Mouse (Mus musculus) urinary bladder, postnatal 10 days (tissue): ENCODE data around the gene Atg7.
"Not testable (repeated sequence)": the region's sequence is repeated elsewhere in the genome, so short reads cannot be mapped to it uniquely, and the experiment has no call there.

Experiments
- DNase-seq: peaks from one replicate; pipeline ENCODE4 v3.0.0; 2022; ENCODE audit warnings: low spot score

Atg7 gene

DNA sequence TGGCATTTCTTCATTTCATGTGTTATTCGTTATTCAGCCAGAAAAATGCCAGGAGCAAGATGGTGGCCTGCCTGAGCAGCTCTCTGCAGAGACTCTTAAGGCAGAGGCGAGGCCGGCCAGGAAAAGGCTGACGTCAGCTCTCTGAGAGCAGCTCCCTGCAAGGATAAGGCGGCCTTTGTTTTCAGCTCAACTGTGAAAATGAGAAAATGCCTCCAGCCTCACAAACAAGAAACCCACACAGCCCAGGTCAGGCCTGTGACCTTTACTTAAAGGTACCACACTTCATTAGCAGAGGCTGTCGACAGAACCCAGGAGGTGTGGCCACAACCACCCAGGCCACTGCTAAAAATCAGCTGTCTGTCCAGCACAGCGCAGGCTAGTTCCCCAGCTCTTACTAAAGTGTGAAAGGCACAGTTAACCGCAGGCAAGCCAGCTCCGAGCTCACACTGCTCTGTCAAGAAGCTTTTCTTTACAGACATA is 240.4 kb downstream of the Atg7 start:
- no peak for DNase-seq

DNA sequence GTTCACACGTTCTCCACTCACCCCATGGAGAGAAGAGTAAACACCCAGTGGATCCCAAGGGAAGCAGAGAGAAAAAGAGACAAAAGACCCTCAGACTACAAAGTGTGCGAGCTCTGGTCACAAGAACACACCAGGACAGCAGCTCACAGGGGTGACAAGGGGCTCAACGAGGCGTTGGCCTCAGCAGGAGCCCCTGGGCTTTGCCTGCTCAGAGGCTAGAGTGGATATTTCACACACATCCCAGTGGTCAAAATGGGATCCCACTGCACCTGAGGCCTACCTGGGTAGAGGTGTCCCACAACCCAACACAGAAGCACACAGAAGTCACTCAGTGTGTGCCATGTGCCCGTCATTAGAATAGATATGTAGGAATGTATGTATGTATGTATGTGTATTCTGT is 242.2 kb downstream of the Atg7 start:
- no peak for DNase-seq

DNA sequence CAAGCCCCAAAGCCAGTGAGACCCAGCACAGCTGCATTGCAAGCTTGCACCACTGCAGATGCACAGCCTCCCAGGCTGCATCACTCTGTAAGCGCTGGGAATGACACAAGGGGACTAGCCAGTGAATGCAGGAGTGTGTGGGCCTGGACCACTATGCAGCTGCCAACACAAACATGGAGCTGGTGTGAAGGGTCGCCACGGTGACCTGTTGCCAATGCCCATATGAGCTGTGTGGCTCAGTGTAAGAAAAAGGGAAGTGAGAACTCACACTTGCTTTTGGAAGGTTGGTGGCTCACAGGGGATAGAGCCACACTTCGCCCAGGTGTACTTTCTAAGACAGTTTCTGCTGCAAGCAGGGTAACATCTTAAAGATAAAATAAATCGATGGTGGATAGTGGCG is 243.1 kb downstream of the Atg7 start:
- DNase-seq = no peak

DNA sequence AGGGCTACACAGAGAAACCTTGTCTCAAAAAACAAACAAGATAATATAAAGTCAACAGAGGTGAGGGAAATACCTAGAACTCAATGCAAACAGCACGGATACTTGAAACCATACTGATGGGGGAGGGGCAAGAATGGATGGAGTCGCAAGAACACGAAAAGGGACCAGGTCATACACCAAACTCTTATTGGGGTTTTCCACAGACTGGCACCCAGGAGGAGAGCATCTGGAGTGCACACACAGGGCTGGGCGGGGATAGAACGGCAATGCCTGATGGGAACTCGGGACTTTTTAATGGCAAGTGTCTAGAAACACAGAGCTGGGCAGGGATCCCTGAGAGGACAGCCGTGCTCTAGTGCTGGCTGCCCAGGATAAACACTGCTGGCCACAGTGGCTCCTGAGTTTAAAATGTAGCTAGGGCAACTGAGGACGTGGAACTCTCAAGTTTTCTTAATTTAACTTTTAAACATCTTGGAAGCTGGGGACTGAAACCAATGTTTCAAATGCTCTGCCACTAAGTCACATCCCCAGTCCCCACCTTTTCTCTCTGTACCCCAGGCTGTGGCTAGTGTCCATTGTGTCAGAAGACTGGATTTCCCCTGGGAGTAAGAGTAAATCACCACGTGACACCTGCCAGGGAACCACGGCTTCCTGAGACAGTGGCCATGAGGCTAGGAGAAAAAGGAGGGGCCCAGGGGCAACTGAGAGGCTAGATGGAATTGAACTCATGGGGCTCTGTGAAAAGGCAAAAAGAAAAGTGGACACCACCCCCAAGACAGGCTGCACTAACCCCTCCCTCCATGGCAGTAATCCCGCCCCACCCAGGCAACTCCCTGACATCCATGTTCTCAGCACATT is 243.8 kb downstream of the Atg7 start:
- no peak for DNase-seq

DNA sequence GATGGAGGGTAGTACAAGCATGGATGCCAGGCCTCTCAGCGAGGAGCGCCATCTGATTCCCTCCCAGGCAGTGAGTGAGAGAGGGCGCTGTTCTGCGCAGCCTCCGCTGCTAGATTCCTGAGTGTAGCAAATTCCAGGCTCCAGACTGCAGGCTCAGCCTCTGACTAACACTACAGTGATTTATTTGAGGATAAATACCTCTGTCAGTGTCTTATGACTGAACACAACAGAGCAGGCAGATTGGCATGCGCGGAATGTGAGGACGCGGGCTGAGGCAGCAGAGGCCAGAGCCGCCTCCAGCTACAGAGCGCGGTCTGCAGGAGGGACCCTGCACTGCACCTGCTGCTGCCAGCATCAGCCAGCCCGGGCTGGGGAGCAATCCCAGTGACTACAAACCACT is 246.0 kb downstream of the Atg7 start:
- no peak for DNase-seq

DNA sequence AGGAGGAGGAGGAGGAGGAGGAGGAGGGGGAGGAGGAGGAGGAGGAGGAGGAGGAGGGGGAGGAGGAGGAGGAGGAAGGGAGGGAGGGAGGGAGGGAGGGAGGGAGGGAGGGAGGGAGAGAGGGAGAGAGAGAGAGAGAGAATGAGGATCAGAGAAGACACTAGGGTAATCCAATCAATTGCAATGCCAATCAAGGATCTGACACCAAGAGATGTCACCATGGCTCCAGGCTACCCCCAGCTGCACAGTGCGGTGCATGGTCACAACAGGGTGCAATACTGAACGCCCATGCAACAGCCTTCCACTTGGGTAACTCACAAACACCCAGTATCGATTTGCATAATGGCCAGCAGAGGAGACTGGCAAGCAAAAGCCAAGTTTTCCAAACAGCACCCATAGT is 247.1 kb downstream of the Atg7 start:
- DNase-seq = not testable (repeated sequence)

DNA sequence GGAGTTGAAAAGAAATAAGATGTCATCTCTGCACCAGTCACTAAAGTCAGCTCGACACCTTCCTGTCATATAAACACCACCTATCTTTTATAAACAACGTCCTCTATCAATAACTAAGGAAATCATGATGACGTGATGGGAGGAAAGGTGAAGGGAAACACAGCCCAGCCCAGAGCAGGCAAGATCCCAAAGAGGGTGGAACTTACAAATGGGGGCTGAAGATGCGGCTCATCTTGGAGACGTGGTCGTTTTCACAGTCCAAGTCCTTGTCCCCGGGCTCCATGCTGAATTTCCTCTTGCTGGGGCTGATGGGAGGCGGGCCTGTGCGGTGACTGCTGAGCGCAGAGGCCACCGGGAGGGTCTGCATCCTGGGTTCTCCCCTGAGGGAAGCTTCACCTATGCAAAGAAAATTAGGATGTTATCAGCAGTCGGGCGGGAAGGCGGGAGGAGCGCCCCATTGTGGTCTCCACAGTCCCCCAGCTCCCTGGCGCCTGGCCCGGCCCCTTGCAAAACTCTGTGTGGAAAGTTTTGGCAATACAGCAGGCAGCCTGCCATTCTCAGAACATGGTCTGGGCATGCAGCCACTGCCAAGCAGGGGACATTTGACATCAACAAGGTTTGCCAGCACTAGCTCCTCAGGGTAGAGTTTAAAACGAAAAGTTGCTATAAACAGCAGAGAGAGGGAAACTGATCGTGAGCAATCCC is 247.7 kb downstream of the Atg7 start:
- no peak for DNase-seq

DNA sequence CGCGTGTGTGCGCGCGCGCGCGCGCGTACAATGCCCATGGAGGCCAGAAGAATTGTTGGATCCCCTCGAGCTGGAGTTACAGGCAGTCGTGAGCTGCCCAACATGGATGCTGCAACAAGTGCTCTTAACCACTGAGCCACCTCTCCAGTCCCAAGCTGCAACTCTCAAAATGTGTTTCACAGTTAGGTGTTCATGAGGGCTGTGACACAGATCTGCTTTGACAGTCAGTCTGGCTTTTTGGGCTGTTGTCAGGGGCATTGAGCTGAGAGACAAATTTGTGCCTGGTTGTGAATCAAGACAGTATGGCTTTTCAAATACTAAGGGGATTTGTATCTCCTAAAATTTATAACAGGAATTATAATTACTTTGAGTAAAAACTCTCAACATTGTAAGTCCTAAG is 248.4 kb downstream of the Atg7 start:
- no peak for DNase-seq

DNA sequence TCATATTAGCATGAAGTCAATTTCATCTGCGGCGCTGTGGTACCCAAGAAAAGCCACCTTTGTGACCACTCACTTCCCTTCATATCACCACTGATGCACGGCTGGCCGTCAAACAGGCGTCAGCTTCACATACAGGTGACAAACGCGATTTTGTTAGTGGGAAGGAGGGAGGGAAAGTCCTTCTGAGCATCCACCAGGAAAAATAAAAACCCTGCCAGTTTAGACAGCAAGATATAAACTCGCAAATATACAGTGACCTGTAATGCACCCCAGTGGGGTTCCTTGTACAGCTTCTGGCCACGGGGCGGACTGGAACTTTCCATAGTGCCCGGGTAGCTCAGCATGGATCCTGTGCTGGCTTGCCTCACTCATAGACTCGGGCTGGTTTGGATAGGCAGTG is 248.9 kb downstream of the Atg7 start:
- no peak for DNase-seq

DNA sequence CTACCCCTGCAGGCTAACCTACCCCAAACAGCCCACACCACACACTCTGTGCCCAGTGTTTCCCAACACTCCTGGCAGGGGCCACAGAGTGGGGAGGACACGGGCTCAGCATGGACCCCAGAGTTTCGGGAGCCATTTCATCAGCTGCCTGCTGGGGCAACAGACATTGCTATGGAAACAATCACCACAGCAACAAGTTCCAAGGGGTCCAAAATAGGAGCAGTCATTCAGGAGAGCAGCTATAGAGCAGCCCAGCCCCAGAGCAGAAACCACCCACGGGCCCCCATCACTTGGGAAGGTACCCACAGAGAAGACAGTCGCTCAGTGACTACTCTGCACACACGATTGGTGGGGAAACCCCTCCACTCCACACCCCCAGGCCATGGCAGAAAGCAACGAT is 249.5 kb downstream of the Atg7 start:
- DNase-seq = no peak

DNA sequence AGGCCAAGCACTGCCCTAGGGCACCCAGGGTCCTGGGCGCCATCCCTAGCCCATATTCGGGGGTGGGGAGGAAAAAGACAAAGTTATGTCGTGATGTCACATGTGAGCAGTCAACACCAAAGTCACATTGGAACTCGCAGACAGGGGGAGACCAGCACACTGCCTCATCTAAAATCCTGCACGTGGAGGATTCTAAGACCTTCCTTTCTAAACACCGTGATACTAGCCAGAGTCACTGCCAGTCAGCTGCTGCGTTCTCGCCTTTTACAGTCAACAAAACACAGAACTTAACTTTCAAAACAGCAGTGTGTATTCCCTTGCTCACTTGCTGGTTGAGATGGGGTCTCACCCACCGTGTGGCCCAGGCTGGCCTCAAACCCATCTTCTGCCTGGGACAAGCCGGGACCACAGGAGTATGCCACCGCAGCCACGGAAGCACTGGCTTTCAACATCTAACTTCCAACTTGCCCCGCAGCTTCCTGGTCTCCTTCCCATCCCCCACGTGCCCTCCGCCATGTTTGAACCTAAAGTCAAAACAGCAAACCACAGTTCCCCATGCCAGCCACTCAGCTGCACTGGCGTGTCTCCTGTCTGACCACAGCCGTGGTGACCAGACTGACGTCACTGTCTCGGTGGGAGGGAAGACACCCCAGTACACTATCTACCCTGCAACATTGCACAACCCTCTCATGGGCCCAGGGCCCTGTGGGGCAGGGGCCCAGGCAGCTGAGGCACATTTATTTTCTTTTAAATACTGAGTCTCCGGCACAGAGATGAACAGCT is 250.7 kb downstream of the Atg7 start:
- DNase-seq = no peak

DNA sequence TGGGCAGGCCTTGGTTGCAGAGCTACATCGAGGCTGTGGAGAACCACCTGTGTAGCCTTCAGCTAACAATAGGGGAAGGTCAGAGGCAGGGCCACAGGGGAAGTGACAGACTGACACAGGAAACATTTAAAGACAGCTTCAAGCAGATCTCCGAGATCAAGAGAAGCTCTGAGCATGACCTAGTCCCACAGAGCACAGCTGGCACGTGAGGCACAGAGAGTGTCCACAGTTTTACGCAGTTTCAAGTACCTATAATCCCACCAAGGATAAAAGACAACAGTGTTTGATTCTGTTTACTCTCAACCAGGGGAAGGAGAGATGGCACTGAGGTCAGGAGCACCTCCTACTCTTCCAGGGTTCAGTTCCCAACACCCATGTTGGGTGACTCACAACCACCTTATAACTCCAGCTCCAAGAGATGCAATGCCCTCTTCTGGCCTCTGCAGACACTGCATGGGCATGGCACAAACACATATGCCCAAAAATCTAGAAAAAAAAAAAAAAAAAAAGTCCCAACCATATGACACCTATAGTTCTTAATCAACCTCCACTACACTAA is 251.7 kb downstream of the Atg7 start:
- DNase-seq = no peak

DNA sequence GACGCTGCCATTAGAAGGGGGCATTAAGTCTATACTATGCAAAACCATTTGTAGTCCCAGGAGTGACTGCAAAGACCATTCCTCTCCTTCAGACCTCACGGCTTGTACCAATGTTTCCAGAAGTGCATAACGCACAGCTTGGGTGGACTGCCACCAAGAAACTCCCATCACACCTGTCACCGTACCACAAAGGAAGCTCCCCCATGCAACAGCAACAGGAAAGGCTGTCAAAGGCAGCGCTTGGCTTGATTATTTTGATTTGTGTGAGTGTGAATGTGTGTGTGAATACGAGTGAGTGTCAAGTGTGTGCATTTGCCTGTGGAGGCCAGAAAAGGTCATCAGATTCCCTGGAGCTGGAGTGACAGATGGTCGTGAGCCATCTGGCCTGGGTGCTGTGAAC is 252.3 kb downstream of the Atg7 start:
- DNase-seq = no peak

DNA sequence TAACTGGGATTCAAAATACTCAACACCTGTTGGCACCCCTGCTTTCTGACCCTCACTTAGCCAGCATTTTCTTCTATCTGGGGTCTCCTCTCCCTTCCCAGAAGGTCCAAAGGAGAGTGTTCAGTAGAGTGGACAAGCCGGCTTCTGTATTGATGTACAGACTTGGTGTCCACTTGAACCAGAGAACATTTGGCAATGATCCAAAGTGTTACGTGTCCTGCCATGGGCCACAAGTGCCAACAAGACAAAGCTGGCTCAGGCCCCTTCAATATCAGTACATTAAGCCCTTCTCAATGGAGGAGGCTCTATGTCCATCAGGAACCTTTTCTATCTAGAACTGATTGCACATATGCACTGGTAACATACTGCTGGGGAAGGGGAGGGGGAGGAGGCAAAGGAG is 253.4 kb downstream of the Atg7 start:
- DNase-seq = no peak

DNA sequence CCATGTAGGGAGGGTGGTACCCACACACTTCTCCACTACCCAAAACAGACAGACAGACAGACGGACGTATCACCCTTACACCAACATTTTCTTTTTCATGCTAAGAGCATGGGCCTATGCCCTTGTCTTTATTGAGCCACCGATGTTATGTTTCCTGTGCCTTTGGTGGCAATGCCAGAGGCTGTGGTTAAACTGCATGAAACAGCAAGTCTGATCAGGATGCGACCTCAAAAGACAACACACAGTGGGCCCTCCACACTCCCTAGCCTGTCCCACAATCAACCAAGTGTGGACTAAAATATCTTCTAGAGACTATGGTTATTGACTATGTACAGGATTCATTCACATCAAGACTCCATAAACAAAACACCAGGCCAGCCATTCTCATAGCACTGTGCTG is 256.1 kb downstream of the Atg7 start:
- DNase-seq = no peak

DNA sequence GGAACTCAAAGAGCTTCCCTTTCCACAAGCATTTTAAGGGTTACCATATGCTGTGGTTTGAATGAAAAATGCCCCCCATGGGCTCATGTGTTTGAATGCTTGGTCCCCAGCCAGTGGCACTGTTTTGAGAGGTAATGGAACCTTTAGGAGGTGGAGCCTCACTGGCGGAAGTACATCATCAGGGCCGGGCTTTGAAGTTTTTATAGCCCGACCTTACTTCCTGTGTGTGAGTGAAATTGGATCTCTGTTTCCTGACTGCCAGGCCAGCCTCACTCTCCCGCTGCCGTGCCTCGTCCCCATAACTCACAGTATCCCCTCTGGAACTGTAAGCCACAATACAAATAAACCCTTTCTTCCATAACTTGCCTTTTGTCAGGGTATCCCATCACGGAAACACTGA is 256.8 kb downstream of the Atg7 start:
- DNase-seq = no peak

DNA sequence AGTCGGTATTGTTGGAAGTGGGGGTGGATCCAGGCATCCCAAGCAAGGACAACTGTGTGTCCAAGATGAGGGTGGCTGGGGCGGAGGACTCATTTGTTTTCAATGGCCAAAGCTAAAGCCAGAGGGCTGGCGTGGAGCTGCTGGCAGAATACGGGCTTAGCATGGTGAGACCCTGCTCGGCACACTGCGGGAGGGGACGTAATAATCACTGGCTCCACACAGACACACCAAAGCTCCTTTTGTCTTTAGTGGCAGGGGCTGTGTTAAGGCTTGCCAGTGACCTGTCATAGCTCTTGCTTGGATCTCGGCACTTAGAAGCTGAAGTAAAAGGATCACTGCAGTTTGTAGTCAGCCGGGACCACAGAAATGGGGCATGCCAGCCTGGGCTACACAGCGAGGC is 257.3 kb downstream of the Atg7 start:
- DNase-seq = no peak

DNA sequence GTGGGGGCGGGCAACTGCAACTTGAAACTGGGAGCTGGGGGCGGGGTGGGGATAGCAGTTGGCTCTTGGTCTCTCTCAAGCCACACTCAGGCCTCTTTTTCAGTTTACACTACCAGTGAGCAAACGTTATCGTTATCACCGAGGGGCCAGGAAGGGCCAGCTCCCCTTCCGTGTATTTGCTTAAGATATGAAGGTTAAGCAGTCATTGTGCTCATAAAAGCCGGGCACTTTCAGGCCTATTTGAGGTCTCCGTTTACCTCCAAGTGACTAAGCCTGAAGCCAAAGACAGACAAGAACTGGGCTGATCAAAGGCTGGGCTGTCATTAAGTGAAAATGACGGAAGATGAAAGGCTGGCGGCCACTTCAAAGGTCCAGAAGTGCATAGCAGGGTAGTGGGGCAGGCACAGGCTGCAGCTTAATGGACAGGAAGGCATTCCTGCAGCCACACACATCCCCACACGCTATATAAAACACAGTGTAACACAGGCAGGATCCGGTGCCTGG is 258.5 kb downstream of the Atg7 start:
- DNase-seq = no peak

DNA sequence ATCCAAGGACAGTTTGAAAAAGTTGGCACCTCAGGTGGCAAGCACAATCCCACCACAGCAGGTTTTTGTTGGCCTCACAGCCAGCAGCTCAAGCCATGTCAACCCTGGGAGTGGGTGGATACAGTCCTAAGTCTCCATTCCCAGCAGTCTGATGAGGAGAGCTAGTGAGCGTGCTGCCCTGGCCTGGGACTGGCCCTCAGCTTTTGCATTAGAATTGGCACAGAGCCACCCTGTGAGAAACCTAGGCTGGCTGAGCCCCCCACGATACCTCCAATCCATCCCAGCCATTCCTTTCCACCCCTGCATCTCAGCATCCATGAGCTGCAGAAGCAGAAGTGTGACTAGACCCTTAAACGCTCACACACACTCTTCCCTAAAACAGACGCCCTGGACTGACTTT is 259.0 kb downstream of the Atg7 start:
- DNase-seq = no peak

DNA sequence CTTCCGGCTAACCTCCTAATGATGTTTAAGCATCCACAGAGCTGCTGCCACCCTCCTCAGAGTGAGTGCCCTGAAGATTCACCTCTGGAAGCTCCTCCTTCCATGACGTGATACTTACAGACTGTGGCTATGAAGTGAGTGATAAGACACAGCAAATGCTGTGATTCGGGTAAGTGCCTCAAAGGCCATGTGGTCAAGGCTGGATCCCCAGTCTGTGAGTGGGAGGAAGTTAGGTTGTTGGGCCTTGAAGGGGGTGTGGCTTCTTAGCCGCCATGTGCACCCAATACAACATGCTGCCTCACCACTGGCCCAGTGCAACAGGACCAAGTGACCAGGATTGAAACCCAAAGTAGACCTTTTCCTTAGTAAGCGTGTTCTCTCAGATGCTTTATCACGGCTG is 261.3 kb downstream of the Atg7 start:
- DNase-seq = no peak

DNA sequence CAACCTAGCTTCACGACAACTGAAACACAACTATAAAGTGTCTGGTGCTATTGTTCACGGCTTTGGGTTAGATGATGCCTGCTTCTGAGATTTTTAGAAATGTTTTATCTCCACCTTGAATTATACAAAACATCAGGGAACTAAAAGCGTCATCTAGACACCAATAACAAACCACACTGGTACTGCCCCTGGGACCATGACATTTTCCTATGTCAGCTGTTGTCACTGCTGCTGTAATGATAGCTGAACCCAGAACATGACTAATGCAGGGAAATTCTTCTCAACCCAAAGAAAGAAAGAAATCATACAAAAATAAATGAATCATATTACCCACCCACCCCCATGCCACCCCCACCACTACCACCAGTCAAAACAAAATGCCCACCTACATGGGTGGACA is 261.9 kb downstream of the Atg7 start:
- DNase-seq = no peak
